In genomic region chr11:75735462-75736252, GRCm38 (mm10) we compare ENCODE assay signal across 11 mouse cellular contexts. TPM values are rescaled to one million over a fixed set of nuclear protein-coding genes. Genes with fewer than 3 reads are reported as not detected.
DNase-seq lines count a peak whose midpoint lies in the region; ATAC-seq and TF ChIP-seq lines count a peak whose summit lies in the region.
"Had no signal": no experiment of that assay in that cellular context is flagged by ENCODE, and none has a peak within 500 bp of the region (broad histone marks: within the 10 kb centered on the region; RNA-seq: fewer than 3 reads in every experiment).

No protein-coding gene starts in this region.

- peak overlapping the region; percentile 93 for H3K4me3 ChIP-seq in kidney, embryonic 15.5 days (replicated peaks)
- no peak overlapping the region; the same call in 1 of the 2 replicates for H3K4me3 ChIP-seq in embryonic facial prominence, embryonic 15.5 days (replicated peaks)
- no peak overlapping the region for H3K4me3 ChIP-seq in intestine, embryonic 16.5 days (ENCODE audit: low read length)
- peak overlapping the region; percentile 85 for H3K4me3 ChIP-seq in midbrain, postnatal 0 days (ENCODE audit: low read depth, low read length)
- H3K4me3 ChIP-seq: erythroblast, embryonic 14.5 days had no signal

- no peaks in the 10 kb centered on the region for H3K27me3 ChIP-seq in kidney, embryonic 15.5 days
- H3K27me3 ChIP-seq in embryonic facial prominence, embryonic 15.5 days: no peaks in the 10 kb centered on the region
- no peaks in the 10 kb centered on the region for H3K27me3 ChIP-seq in intestine, embryonic 16.5 days (replicated peaks; ENCODE audit: control insufficient read depth, insufficient read depth, low read length)
- no peaks in the 10 kb centered on the region for H3K27me3 ChIP-seq in midbrain, postnatal 0 days (ENCODE audit: insufficient read depth, low read length)

- no peak for DNase-seq in kidney, postnatal 36 days
- DNase-seq in midbrain, postnatal 0 days (ENCODE audit: low spot score): no peak
- DNase-seq in urinary bladder, postnatal 4 days (ENCODE audit: low spot score in 2 of 2): no peak
- no peak for DNase-seq in left cerebral cortex, postnatal 4 days
- DNase-seq in testis, postnatal 14 days (ENCODE audit: low spot score): no peak
- DNase-seq: kidney, postnatal 4 days had no signal

- peaks cover 56% of the 10 kb centered on the region for H3K4me1 ChIP-seq in kidney, embryonic 15.5 days
- peaks cover 59% of the 10 kb centered on the region for H3K4me1 ChIP-seq in embryonic facial prominence, embryonic 15.5 days
- H3K4me1 ChIP-seq in intestine, embryonic 16.5 days (ENCODE audit: control insufficient read depth, insufficient read depth, low read length): peaks cover 41% of the 10 kb centered on the region
- peaks cover 12% of the 10 kb centered on the region; the same call in 1 of the 2 replicates for H3K4me1 ChIP-seq in midbrain, postnatal 0 days (ENCODE audit: insufficient read depth, low read length)

- 68% methylated on average over 5 of the region's 5 CpGs for WGBS in kidney, embryonic 15.5 days
- WGBS in embryonic facial prominence, embryonic 15.5 days: 75% methylated on average over 5 of the region's 5 CpGs
- WGBS in intestine, embryonic 16.5 days: 58% methylated on average over 5 of the region's 5 CpGs
- 73% methylated on average over 5 of the region's 5 CpGs for WGBS in midbrain, postnatal 0 days

- no peak for ATAC-seq in kidney, embryonic 15.5 days (replicated peaks; ENCODE audit: low FRiP score)
- ATAC-seq in embryonic facial prominence, embryonic 15.5 days (ENCODE audit: insufficient number of reproducible peaks, low FRiP score, low TSS enrichment, low read depth): no peak
- ATAC-seq in intestine, embryonic 16.5 days: no peak
- no peak for ATAC-seq in midbrain, postnatal 0 days (ENCODE audit: low FRiP score)

- peaks cover 25% of the 10 kb centered on the region for H3K36me3 ChIP-seq in kidney, embryonic 15.5 days
- H3K36me3 ChIP-seq in embryonic facial prominence, embryonic 15.5 days: no peaks in the 10 kb centered on the region
- no peaks in the 10 kb centered on the region for H3K36me3 ChIP-seq in intestine, embryonic 16.5 days (ENCODE audit: control insufficient read depth, insufficient read depth, low read length)
- no peaks in the 10 kb centered on the region for H3K36me3 ChIP-seq in midbrain, postnatal 0 days (ENCODE audit: insufficient read depth, low read length)

- 0 out of 2 replicates have a peak overlapping the region, but pooled peaks have one; percentile 99 for H3K9ac ChIP-seq in kidney, embryonic 15.5 days
- no peak overlapping the region for H3K9ac ChIP-seq in embryonic facial prominence, embryonic 15.5 days
- H3K9ac ChIP-seq in intestine, embryonic 16.5 days (ENCODE audit: low read depth, low read length): no peak overlapping the region
- H3K9ac ChIP-seq in midbrain, postnatal 0 days (replicated peaks; ENCODE audit: low read length, poor library complexity, severe bottlenecking): no peak overlapping the region

- peak overlapping the region; percentile 82 for H3K4me2 ChIP-seq in kidney, embryonic 15.5 days
- H3K4me2 ChIP-seq in embryonic facial prominence, embryonic 15.5 days (replicated peaks): peak overlapping the region; percentile 59
- H3K4me2 ChIP-seq in intestine, embryonic 16.5 days (ENCODE audit: low read depth, low read length): peak overlapping the region; percentile 82; the same call in 1 of the 2 replicates
- H3K4me2 ChIP-seq in midbrain, postnatal 0 days (ENCODE audit: low read depth, low read length, poor library complexity, severe bottlenecking): peak overlapping the region; percentile 73

- intact Hi-C loops in left cerebral cortex, postnatal 4 days (cut with DNase I): no loop called here

- no peak overlapping the region for H3K27ac ChIP-seq in kidney, embryonic 15.5 days
- H3K27ac ChIP-seq in embryonic facial prominence, embryonic 15.5 days (replicated peaks): no peak overlapping the region
- H3K27ac ChIP-seq in intestine, embryonic 16.5 days (ENCODE audit: low read length): no peak overlapping the region
- H3K27ac ChIP-seq in midbrain, postnatal 0 days (ENCODE audit: low read depth, low read length): no peak overlapping the region

- TF ChIP-seq CTCF in midbrain, postnatal 0 days (IDR thresholded peaks at IDR 0.05): no peak

- H3K9me3 ChIP-seq in kidney, embryonic 15.5 days (replicated peaks): no peaks in the 10 kb centered on the region
- no peaks in the 10 kb centered on the region for H3K9me3 ChIP-seq in embryonic facial prominence, embryonic 15.5 days (replicated peaks)
- H3K9me3 ChIP-seq in intestine, embryonic 16.5 days (ENCODE audit: control insufficient read depth, low read length): no peaks in the 10 kb centered on the region
- no peaks in the 10 kb centered on the region for H3K9me3 ChIP-seq in midbrain, postnatal 0 days (ENCODE audit: low read length)
- H3K9me3 ChIP-seq: G1E had no signal

RNA-seq across cellular contexts. Expression of gene Ywhae, which starts 3.0 kb away (rescaled TPM):
- polyA plus RNA-seq in kidney, embryonic 15.5 days (2015; fragmentation: Nextera tagmentation; extraction: Ambion mirVana): 963 and 1,014 TPM in 2 replicates
- polyA plus RNA-seq in embryonic facial prominence, embryonic 15.5 days (2015; fragmentation: Nextera tagmentation; extraction: Ambion mirVana): 742 and 749 TPM in 2 replicates
- polyA plus RNA-seq in intestine, embryonic 16.5 days (2015; fragmentation: Nextera tagmentation; extraction: Ambion mirVana): 648 and 718 TPM in 2 replicates
- total RNA-seq in midbrain, postnatal 0 days (2014; rRNA removed): 341 and 436 TPM in 2 replicates
- 1,643 and 1,657 TPM in 2 replicates for polyA plus RNA-seq in midbrain, postnatal 0 days (2015; fragmentation: Nextera tagmentation; extraction: Ambion mirVana)
- total RNA-seq in left cerebral cortex, postnatal 4 days (2021): 1,000 to 10,000 TPM; 1,671 to 1,788 TPM

RNA-seq across cellular contexts. Expression of gene Crk, which starts 56.6 kb away (rescaled TPM):
- 119 and 131 TPM in 2 replicates for polyA plus RNA-seq in kidney, embryonic 15.5 days (2015; fragmentation: Nextera tagmentation; extraction: Ambion mirVana)
- polyA plus RNA-seq in embryonic facial prominence, embryonic 15.5 days (2015; fragmentation: Nextera tagmentation; extraction: Ambion mirVana): 105 and 112 TPM in 2 replicates
- polyA plus RNA-seq in intestine, embryonic 16.5 days (2015; fragmentation: Nextera tagmentation; extraction: Ambion mirVana): 91.0 and 94.1 TPM in 2 replicates
- 79.5 and 90.1 TPM in 2 replicates for total RNA-seq in midbrain, postnatal 0 days (2014; rRNA removed)
- 71.6 and 75.0 TPM in 2 replicates for polyA plus RNA-seq in midbrain, postnatal 0 days (2015; fragmentation: Nextera tagmentation; extraction: Ambion mirVana)
- 100 to 1,000 TPM; 118 to 119 TPM for total RNA-seq in left cerebral cortex, postnatal 4 days (2021)

Comparison
In these comparisons a context has a peak if more than half of its experiments do, and no peak if none do; other contexts are left out.
1. H3K4me3 ChIP-seq: peak in kidney, embryonic 15.5 days (single experiment) and midbrain, postnatal 0 days (single experiment); none in embryonic facial prominence, embryonic 15.5 days (single experiment) and intestine, embryonic 16.5 days (single experiment).
2. Peak in every context shown above with its lines, with median percentiles within 50 percentile points of each other: H3K4me2 ChIP-seq.